Mouse (Mus musculus) liver, embryonic 14.5 days (tissue): Measurements from ENCODE around the gene Pde10a. TPM values are rescaled to one million over a fixed set of nuclear protein-coding genes. Genes with fewer than 3 reads are reported as not detected.

ENCODE experiments used
- ATAC-seq: fragments of 200-750 bp; cut with Nextera tagmentation; 2 replicates; pipeline ENCODE4 v1.8.0; 2017; ENCODE audit warnings: moderate number of reproducible peaks, mild to moderate bottlenecking, moderate library complexity; ENCODE audit not compliant: insufficient read depth
- DNase-seq, 3 experiments: peaks; one replicate each; pipeline ENCODE4 v3.0.0-alpha.2; 2012 to 2013; ENCODE audit warnings: low read depth in 3 of 3, low spot score in 3 of 3
- H3K27ac ChIP-seq: fragments of 300-500 bp; sonication (generic); 2 replicates; pipeline ENCODE4 v1.5.1; 2014; ENCODE audit warnings: moderate library complexity, mild to moderate bottlenecking, control low read depth, inconsistent platforms
- H3K27me3 ChIP-seq: fragments of 300-500 bp; sonication (generic); 2 replicates; pipeline ENCODE4 v1.6.1; 2014; ENCODE audit warnings: mild to moderate bottlenecking, low read length, moderate library complexity; ENCODE audit not compliant: control insufficient read depth, insufficient read depth
- H3K36me3 ChIP-seq: fragments of 300-500 bp; sonication (generic); replicated peaks from 2 replicates; pipeline ENCODE4 v1.6.1; 2014; ENCODE audit warnings: low read depth; ENCODE audit not compliant: control insufficient read depth, insufficient read depth
- H3K4me1 ChIP-seq, 2 experiments: fragments of 200-500 bp in 1 of 2; fragments of 300-500 bp in 1 of 2; sonication (generic) in 1 of 2; replicated peaks; 2 replicates each; pipeline ENCODE4 v1.6.1; 2012 to 2014; ENCODE audit warnings: antibody characterized with exemption in 1 of 2, inconsistent platforms in 1 of 2, low read length in 1 of 2; ENCODE audit not compliant: control insufficient read depth in 2 of 2, insufficient read depth in 2 of 2
- H3K4me2 ChIP-seq: fragments of 300-500 bp; sonication (generic); 2 replicates; pipeline ENCODE4 v1.6.1; 2014; ENCODE audit warnings: low read depth, mild to moderate bottlenecking, control low read depth, moderate library complexity
- H3K4me3 ChIP-seq, 2 experiments: fragments of 200-500 bp in 1 of 2; fragments of 300-500 bp in 1 of 2; sonication (generic) in 1 of 2; 2 replicates each; pipeline ENCODE4 v1.5.1; 2012 to 2014; ENCODE audit warnings: low read depth in 2 of 2, low read length in 2 of 2, mild to moderate bottlenecking in 2 of 2, control low read depth in 1 of 2, inconsistent platforms in 1 of 2, moderate library complexity in 1 of 2; ENCODE audit not compliant: insufficient read depth in 1 of 2
- H3K9ac ChIP-seq: fragments of 300-500 bp; sonication (generic); replicated peaks from 2 replicates; pipeline ENCODE4 v1.6.1; 2014; ENCODE audit warnings: mild to moderate bottlenecking, control low read depth, moderate library complexity
- H3K9me3 ChIP-seq: fragments of 300-500 bp; sonication (generic); 2 replicates; pipeline ENCODE4 v1.6.1; 2016; ENCODE audit warnings: low read length, mixed read lengths; ENCODE audit not compliant: control insufficient read depth
- CTCF ChIP-seq: IDR thresholded peaks from 2 replicates; pipeline ENCODE4 v1.5.1; 2016; ENCODE audit warnings: antibody characterized with exemption, low read depth, control low read depth
- EP300 ChIP-seq: IDR thresholded peaks from 2 replicates; pipeline ENCODE4 v1.6.1; 2016; ENCODE audit warnings: antibody characterized with exemption, low read depth
- WGBS: fragments of 180-500 bp; shearing (Covaris S2); extraction: QIAGEN DNeasy Blood & Tissue Kit; methylation state at CpG from one replicate; pipeline ENCODE4 v1.1.7; 2014; ENCODE audit not compliant: insufficient replicate concordance; 5-methylcytosine and 5-hydroxymethylcytosine counted together
- polyA plus RNA-seq, 2 experiments: library from polyadenylated mRNA; depleted of rRNA in 1 of 2; stranded (reverse) in 1 of 2; unstranded in 1 of 2; fragments of >200 nt; fragmentation: Nextera tagmentation in 1 of 2; extraction: Ambion mirVana in 1 of 2; gene quantifications; 2 replicates each; pipeline versions ENCODE4 v1.2.1 to v1.2.3; 2012 to 2014

The Pde10a gene
- polyA plus RNA-seq, 2 experiments = 0.52 to 0.60 TPM

GRCm38 (mm10) chr17:8846506-8846905 is 321.3 kb downstream of the Pde10a start:
- Histone ChIP-seq H3K9me3 (no peaks in the 10 kb centered on the region), H3K4me1 (0 out of 4 replicates have a peak, but pooled peaks cover 0 to 4% of the 10 kb centered on the region in 2 experiments), H3K27ac (no peak overlapping the region), H3K4me2 (no peak overlapping the region), H3K4me3 (no peak overlapping the region), H3K36me3 (no peaks in the 10 kb centered on the region), H3K27me3 (no peaks in the 10 kb centered on the region), H3K9ac (no peak overlapping the region)
- WGBS = 12% methylated on average over 6 of the region's 6 CpGs
- TF ChIP-seq CTCF = no peak
- no peak for TF ChIP-seq EP300
- no peak for DNase-seq
- ATAC-seq = no peak

DNA sequence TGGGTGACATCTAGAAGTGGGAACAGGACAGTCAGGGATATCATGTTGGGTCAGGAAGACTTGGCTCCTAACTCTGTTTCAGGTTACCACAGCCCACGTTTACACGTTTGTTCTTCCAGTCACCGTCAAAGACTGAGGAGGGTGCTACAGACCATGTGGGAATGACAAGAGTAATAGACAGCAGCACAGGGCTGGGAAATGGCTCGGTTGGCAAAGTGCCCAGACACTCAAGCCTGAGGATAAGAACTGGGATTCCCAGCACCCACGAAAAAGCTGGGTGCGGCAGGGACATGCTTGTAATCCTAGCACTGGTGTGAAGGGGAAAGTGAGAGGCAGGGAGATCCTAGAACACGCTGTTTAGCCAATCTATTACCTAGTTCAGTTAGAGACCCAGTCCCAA is 322.4 kb downstream of the Pde10a start:
- TF ChIP-seq EP300 (no peak), CTCF (no peak)
- H3K9ac ChIP-seq = no peak overlapping the region
- no peaks in the 10 kb centered on the region for H3K27me3 ChIP-seq
- H3K4me3 ChIP-seq = no peak overlapping the region
- H3K4me1 ChIP-seq = 0 out of 4 replicates have a peak, but pooled peaks cover 0 to 2% of the 10 kb centered on the region in 2 experiments
- ATAC-seq (no peak), DNase-seq (no peak)
- no peaks in the 10 kb centered on the region for H3K36me3 ChIP-seq
- no peak overlapping the region for H3K27ac ChIP-seq
- 59% methylated on average over 7 of the region's 7 CpGs for WGBS
- no peaks in the 10 kb centered on the region for H3K9me3 ChIP-seq
- H3K4me2 ChIP-seq = no peak overlapping the region

DNA sequence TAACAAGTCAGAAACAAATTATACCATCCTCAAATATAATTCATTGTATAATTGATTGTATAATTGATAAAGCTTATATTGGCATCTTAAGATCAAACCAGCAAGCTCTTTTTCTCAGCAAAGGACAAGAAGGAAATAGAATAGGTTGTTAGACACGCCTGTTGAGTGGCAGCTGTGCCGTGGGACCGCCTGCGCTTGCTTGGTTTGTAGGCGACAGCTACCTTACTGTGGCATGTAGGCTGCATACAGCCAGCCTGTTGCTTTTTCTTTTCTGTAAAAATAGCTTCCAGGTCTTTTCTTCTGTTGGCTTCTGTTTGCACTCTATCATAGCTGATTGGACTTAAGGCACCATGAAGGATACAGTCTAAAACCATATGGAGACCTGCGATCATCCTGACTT is 326.7 kb downstream of the Pde10a start:
- Histone ChIP-seq H3K9ac (no peak overlapping the region), H3K4me1 (no peaks in the 10 kb centered on the region; a peak in 3 of 4 replicates), H3K9me3 (no peaks in the 10 kb centered on the region), H3K27ac (no peak overlapping the region), H3K4me2 (no peak overlapping the region), H3K27me3 (no peaks in the 10 kb centered on the region), H3K36me3 (no peaks in the 10 kb centered on the region), H3K4me3 (no peak overlapping the region)
- DNase-seq (no peak), ATAC-seq (no peak)
- WGBS = 72% methylated on average over 6 of the region's 6 CpGs
- TF ChIP-seq EP300 = no peak
- no peak for TF ChIP-seq CTCF

GRCm38 (mm10) chr17:8856430-8857371 is 331.5 kb downstream of the Pde10a start:
- no peak overlapping the region for H3K27ac ChIP-seq
- 0 out of 2 replicates have a peak overlapping the region, but pooled peaks have one; percentile 32 for H3K9ac ChIP-seq
- no peaks in the 10 kb centered on the region for H3K36me3 ChIP-seq
- TF ChIP-seq EP300 (no peak), CTCF (no peak)
- no peak overlapping the region for H3K4me3 ChIP-seq
- no peaks in the 10 kb centered on the region for H3K27me3 ChIP-seq
- peak overlapping the region; percentile 52 for H3K4me2 ChIP-seq
- no peaks in the 10 kb centered on the region; a peak in 3 of 4 replicates for H3K4me1 ChIP-seq
- ATAC-seq = peak; percentile 61
- WGBS = 17% methylated on average over 22 of the region's 22 CpGs
- H3K9me3 ChIP-seq = no peaks in the 10 kb centered on the region
- peak in 2 of 3 experiments; percentile 11 to 52 for DNase-seq
